Mouse (Mus musculus) heart, postnatal 0 days (tissue): ENCODE results near the gene Mapk8ip1. TPM values are rescaled to one million over a fixed set of nuclear protein-coding genes. Genes with fewer than 3 reads are reported as not detected.
A peak's percentile ranks its signal among the peaks of the same experiment; 100 is the strongest.

ENCODE experiments used
- ATAC-seq: fragments of 200-750 bp; cut with Nextera tagmentation; 2 replicates; pipeline ENCODE4 v1.8.0; 2017; ENCODE audit warnings: low read depth, moderate number of reproducible peaks, moderate library complexity; ENCODE audit not compliant: insufficient read depth
- DNase-seq: peaks from one replicate; pipeline ENCODE4 v3.0.0-alpha.2; 2016; ENCODE audit warnings: low spot score
- H3K27ac ChIP-seq: fragments of 300-500 bp; sonication (generic); 2 replicates; pipeline ENCODE4 v1.5.1; 2014; ENCODE audit warnings: low read depth, mild to moderate bottlenecking
- H3K27me3 ChIP-seq: fragments of 300-500 bp; sonication (generic); 2 replicates; pipeline ENCODE4 v1.6.1; 2014; ENCODE audit warnings: low read length, mixed read lengths; ENCODE audit not compliant: control insufficient read depth, insufficient read depth
- H3K36me3 ChIP-seq: fragments of 300-500 bp; sonication (generic); replicated peaks from 2 replicates; pipeline ENCODE4 v1.6.1; 2014; ENCODE audit warnings: low read length, mixed read lengths; ENCODE audit not compliant: control insufficient read depth, insufficient read depth
- H3K4me1 ChIP-seq: fragments of 300-500 bp; sonication (generic); 2 replicates; pipeline ENCODE4 v1.6.1; 2014; ENCODE audit warnings: antibody characterized with exemption; ENCODE audit not compliant: control insufficient read depth, insufficient read depth
- H3K4me2 ChIP-seq: fragments of 300-500 bp; sonication (generic); 2 replicates; pipeline ENCODE4 v1.6.1; 2014; ENCODE audit warnings: low read depth, mild to moderate bottlenecking, low read length, moderate library complexity
- H3K4me3 ChIP-seq: fragments of 300-500 bp; sonication (generic); 2 replicates; pipeline ENCODE4 v1.5.1; 2014; ENCODE audit warnings: low read depth, low read length
- H3K9ac ChIP-seq: fragments of 300-500 bp; sonication (generic); replicated peaks from 2 replicates; pipeline ENCODE4 v1.6.1; 2014; ENCODE audit warnings: low read depth, low read length, mixed read lengths
- H3K9me3 ChIP-seq: fragments of 300-500 bp; sonication (generic); replicated peaks from 2 replicates; pipeline ENCODE4 v1.6.1; 2016; ENCODE audit warnings: low read length; ENCODE audit not compliant: control insufficient read depth
- CTCF ChIP-seq: IDR thresholded peaks from 2 replicates; pipeline ENCODE4 v1.5.1; 2016; ENCODE audit warnings: antibody characterized with exemption, control low read depth, low read depth
- EP300 ChIP-seq: IDR thresholded peaks from 2 replicates; pipeline ENCODE4 v1.6.1; 2016; ENCODE audit warnings: antibody characterized with exemption, low read depth
- WGBS: fragments of 180-500 bp; shearing (Covaris S2); extraction: QIAGEN DNeasy Blood & Tissue Kit; methylation state at CpG from one replicate; pipeline ENCODE4 v1.1.7; 2014; 5-methylcytosine and 5-hydroxymethylcytosine counted together
- polyA plus RNA-seq: library from polyadenylated mRNA; unstranded; fragments of >200 nt; fragmentation: Nextera tagmentation; extraction: Ambion mirVana; gene quantifications from 2 replicates; pipeline ENCODE4 v1.2.1, GENCODE M21; 2015
- total RNA-seq: library from RNA; depleted of rRNA; stranded (reverse); fragments of >200 nt; gene quantifications from 2 replicates; pipeline ENCODE4 v1.2.3, GENCODE M21; 2014; ENCODE audit warnings: low replicate concordance

Gene Mapk8ip1
- total and polyA plus RNA-seq, 2 experiments from 2014 or later = 2.7 to 8.4 TPM

GRCm38 (mm10) chr2:92442419-92443001 lies 41.4 kb upstream of the Mapk8ip1 start:
- no peak overlapping the region for H3K4me3 ChIP-seq
- H3K27ac ChIP-seq = no peak overlapping the region
- H3K9me3 ChIP-seq = no peaks in the 10 kb centered on the region
- no peak overlapping the region for H3K4me2 ChIP-seq
- DNase-seq (peak; percentile 41), ATAC-seq (no peak)
- H3K4me1 ChIP-seq = no peaks in the 10 kb centered on the region
- no peaks in the 10 kb centered on the region for H3K27me3 ChIP-seq
- TF ChIP-seq CTCF (no peak), EP300 (no peak)
- H3K9ac ChIP-seq = no peak overlapping the region
- H3K36me3 ChIP-seq = no peaks in the 10 kb centered on the region
- WGBS = 30% methylated on average over 12 of the region's 12 CpGs

DNA sequence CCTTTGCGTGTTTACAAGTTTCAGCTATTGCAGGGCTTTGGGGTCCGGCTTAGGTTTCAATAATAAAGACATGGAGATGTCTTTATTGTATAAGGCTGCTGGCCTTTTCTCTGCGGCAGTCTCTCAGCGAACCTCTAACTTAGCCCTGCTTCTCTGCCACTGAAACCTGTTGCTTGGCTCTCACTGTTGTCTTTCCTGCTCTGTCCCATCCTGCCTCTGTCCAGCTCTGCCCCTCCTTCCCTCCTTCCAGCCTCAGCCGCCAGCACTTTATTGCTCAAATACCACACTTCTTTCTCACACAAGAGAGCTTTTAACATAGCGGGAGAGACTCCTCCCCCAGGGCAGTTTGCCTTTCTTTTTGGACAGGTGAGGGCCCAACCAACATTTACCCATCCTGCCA lies 39.4 kb upstream of the Mapk8ip1 start:
- ATAC-seq (no peak), DNase-seq (no peak)
- no peak for TF ChIP-seq EP300
- no peak for TF ChIP-seq CTCF
- Histone ChIP-seq H3K27me3 (no peaks in the 10 kb centered on the region), H3K4me3 (no peak overlapping the region), H3K36me3 (no peaks in the 10 kb centered on the region), H3K4me1 (no peaks in the 10 kb centered on the region), H3K9me3 (no peaks in the 10 kb centered on the region), H3K4me2 (no peak overlapping the region), H3K9ac (no peak overlapping the region), H3K27ac (no peak overlapping the region)
- WGBS = 58% methylated on average over 6 of the region's 6 CpGs

DNA sequence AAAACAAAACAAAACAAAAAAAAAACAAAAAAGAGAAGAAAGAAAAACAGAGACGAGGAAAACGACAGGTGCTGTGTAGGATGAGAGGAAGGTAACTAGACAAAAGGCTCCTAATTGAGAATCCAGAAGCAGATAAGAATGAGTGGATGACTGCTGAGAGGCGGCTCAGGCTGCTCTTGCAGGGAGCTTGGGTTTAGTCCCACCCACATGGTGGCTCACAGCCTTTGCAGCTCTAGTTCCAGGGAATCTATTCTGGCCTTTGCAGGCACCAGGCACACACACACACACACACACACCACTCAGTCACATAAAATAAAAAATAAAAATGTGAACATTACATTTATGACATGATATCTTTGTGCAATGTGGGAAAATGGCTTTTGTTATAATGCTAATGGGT lies 37.5 kb upstream of the Mapk8ip1 start:
- H3K4me2 ChIP-seq = no peak overlapping the region
- H3K9ac ChIP-seq = no peak overlapping the region
- H3K9me3 ChIP-seq = no peaks in the 10 kb centered on the region
- H3K27me3 ChIP-seq = no peaks in the 10 kb centered on the region
- DNase-seq (no peak), ATAC-seq (no peak)
- H3K4me3 ChIP-seq = no peak overlapping the region
- WGBS = 35% methylated on average over 3 of the region's 3 CpGs
- no peak overlapping the region for H3K27ac ChIP-seq
- no peaks in the 10 kb centered on the region for H3K36me3 ChIP-seq
- no peaks in the 10 kb centered on the region for H3K4me1 ChIP-seq
- no peak for TF ChIP-seq CTCF
- no peak for TF ChIP-seq EP300

- Histone ChIP-seq H3K4me2 (peak overlapping the region; percentile 39), H3K9ac (no peak overlapping the region), H3K27me3 (no peaks in the 10 kb centered on the region), H3K27ac (no peak overlapping the region), H3K4me3 (no peak overlapping the region), H3K4me1 (peaks cover 6% of the 10 kb centered on the region), H3K9me3 (no peaks in the 10 kb centered on the region), H3K36me3 (no peaks in the 10 kb centered on the region)
- under 1% methylated on average over 5 of the region's 5 CpGs for WGBS
- TF ChIP-seq CTCF (peak; percentile 87), EP300 (no peak)
- ATAC-seq (no peak), DNase-seq (peak; percentile 80)
Observed at GRCm38 (mm10) chr2:92437875-92438274, 36.8 kb upstream of the Mapk8ip1 start.

DNA sequence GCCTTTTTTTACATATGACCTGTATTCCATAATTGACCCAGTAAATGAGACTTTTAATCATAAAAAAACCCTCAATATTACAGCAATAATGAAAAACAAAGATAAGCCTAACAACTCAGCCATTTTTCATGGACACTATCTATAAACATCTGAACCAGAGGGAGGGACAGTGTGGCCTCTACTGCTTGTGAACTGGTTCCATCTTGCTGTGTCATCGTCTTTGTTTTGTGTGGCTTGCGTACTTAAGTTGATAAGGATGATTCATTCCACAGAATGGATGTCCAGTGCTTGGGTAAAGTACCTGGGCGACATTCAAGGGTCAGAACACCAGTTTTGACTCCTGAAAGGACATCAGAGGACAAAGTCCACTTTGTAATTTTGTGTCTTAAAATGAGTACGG lies 36.3 kb upstream of the Mapk8ip1 start:
- peaks cover 11% of the 10 kb centered on the region for H3K4me1 ChIP-seq
- ATAC-seq = no peak
- no peak overlapping the region for H3K9ac ChIP-seq
- no peak overlapping the region for H3K4me2 ChIP-seq
- no peak for DNase-seq
- TF ChIP-seq EP300 (no peak), CTCF (no peak)
- H3K27me3 ChIP-seq = no peaks in the 10 kb centered on the region
- 65% methylated on average over 4 of the region's 4 CpGs for WGBS
- H3K4me3 ChIP-seq = no peak overlapping the region
- H3K36me3 ChIP-seq = no peaks in the 10 kb centered on the region
- no peaks in the 10 kb centered on the region for H3K9me3 ChIP-seq
- H3K27ac ChIP-seq = no peak overlapping the region

GRCm38 (mm10) chr2:92435023-92435422 lies 34.0 kb upstream of the Mapk8ip1 start:
- H3K9me3 ChIP-seq = no peaks in the 10 kb centered on the region
- H3K27me3 ChIP-seq = no peaks in the 10 kb centered on the region
- 51% methylated on average over 6 of the region's 6 CpGs for WGBS
- H3K4me2 ChIP-seq = no peak overlapping the region
- H3K9ac ChIP-seq = no peak overlapping the region
- no peak overlapping the region for H3K4me3 ChIP-seq
- no peak overlapping the region for H3K27ac ChIP-seq
- no peaks in the 10 kb centered on the region for H3K36me3 ChIP-seq
- H3K4me1 ChIP-seq = peaks cover 34% of the 10 kb centered on the region
- ATAC-seq (no peak), DNase-seq (no peak)
- TF ChIP-seq EP300 = no peak
